Mouse (Mus musculus) CH12.LX (cell line): Measurements from ENCODE around the gene Mettl26.

Experiments used
- CTCF ChIP-seq, 2 experiments: IDR thresholded peaks in 1 of 2; conservative IDR thresholded peaks in 1 of 2; 2 replicates each; pipeline ENCODE4 v1.5.1; 2011 to 2012; ENCODE audit warnings: low read depth in 2 of 2, low read length in 2 of 2, improper control_type of control experiment in 1 of 2, inconsistent platforms in 1 of 2, mild to moderate bottlenecking in 1 of 2, moderate library complexity in 1 of 2
- EP300 ChIP-seq: IDR thresholded peaks from 2 replicates; pipeline ENCODE4 v1.6.1; 2011; ENCODE audit warnings: low read length, improper control_type of control experiment
- GABPA ChIP-seq: IDR thresholded peaks from 2 replicates; pipeline ENCODE4 v1.6.1; 2012; ENCODE audit warnings: low read depth, low read length, improper control_type of control experiment, inconsistent platforms; ENCODE audit not compliant: insufficient replicate concordance
- MAX ChIP-seq: IDR thresholded peaks from 2 replicates; pipeline ENCODE4 v1.6.1; 2011; ENCODE audit warnings: low read length, improper control_type of control experiment
- PAX5 ChIP-seq: IDR thresholded peaks from 2 replicates; pipeline ENCODE4 v1.6.1; 2012; ENCODE audit warnings: low read length, inconsistent platforms, mixed read lengths
- POLR2A ChIP-seq: IDR thresholded peaks from 2 replicates; pipeline ENCODE4 v1.6.1; 2011; ENCODE audit warnings: low read depth, mild to moderate bottlenecking, improper control_type of control experiment, low read length
- POLR2AphosphoS2 ChIP-seq: IDR thresholded peaks from 2 replicates; pipeline ENCODE4 v1.6.1; 2011; ENCODE audit warnings: low read depth, low read length, improper control_type of control experiment
- SMC3 ChIP-seq: IDR thresholded peaks from 2 replicates; pipeline ENCODE4 v1.6.1; 2011; ENCODE audit warnings: low read depth, low read length, improper control_type of control experiment
- USF1 ChIP-seq: IDR thresholded peaks from 2 replicates; pipeline ENCODE4 v1.6.1; 2014; ENCODE audit warnings: low read depth, mild to moderate bottlenecking, inconsistent platforms, low read length, improper control_type of control experiment
- USF2 ChIP-seq: conservative IDR thresholded peaks from 2 replicates; pipeline ENCODE4 v1.6.1; 2011; ENCODE audit warnings: low read depth, low read length, improper control_type of control experiment

- TF ChIP-seq EP300 (no peak), CTCF (conservative IDR thresholded peaks at IDR 0.05 in 1 of 2, IDR thresholded peaks at IDR 0.05 in 1 of 2; ENCODE audit: low read depth in 2 of 2, low read length in 2 of 2) (no peak), USF2 (no peak), PAX5 (no peak), GABPA (no peak), POLR2AphosphoS2 (no peak), POLR2A (no peak), USF1 (no peak), SMC3 (no peak), MAX (no peak)
These were observed 42.2 kb downstream of the Mettl26 start for GRCm38 (mm10) chr17:25916931-25917647.
